Mouse (Mus musculus): ENCODE results near the gene 2010111I01Rik.
"Not testable (repeated sequence)": the region's sequence is repeated elsewhere in the genome, so short reads cannot be mapped to it uniquely, and the experiment has no call there.

Gene 2010111I01Rik

DNA sequence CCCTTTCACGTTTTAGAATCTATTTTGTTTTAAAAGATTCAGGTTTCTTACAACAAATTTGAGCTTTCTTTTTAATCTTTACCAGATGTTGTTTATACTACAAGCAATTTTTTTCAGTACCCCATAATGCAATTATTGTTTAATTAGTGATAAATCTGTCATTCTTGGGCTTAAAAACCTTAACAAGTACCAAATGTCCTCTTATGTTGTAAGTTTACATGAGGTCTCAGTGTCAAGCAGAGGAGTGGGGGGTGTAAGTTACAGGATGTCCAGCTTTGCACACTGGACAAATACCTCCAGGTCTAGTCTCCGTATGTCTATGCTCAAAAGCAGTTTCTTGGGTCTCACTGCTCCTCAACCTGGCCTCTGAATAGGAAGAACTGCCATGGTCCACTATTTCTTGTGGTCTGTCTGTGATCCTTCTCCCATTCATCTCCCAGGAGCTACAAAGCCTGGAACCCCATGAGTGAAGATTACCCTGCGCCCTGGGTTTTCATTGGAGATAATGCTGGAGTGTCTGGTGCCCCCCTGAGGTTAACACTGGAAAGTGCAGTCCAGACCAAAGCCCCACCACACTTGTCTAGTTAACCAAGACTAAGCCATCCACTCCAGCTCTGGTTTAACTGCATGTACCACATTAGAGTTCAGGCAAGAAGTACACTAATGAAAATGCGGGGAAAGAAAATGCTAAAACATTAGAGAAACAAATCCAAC is 370.9 kb downstream of the 2010111I01Rik start:
- no peak for DNase-seq (ENCODE audit: extremely low read depth, low read depth)

DNA sequence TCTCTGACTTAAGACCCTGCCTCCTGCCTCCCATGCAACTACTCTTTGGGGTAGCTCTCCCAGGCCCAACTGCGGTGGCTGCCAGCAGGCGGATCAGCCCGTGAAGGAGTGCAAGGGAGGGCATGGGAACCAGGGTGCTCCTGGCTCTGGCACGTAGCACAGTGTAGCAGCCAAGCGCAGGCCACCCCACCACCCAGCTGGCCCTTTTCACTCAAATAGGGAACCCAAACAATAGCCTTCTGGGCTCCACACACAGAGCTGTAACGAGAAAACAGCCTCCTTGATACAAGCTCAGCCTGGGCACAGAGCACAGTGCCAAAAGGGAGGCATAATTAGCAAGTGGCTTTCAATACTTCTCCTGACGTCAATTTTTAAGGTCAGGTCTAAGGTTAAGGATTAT is 371.6 kb downstream of the 2010111I01Rik start:
- no peak for DNase-seq (ENCODE audit: extremely low read depth, low read depth)

DNA sequence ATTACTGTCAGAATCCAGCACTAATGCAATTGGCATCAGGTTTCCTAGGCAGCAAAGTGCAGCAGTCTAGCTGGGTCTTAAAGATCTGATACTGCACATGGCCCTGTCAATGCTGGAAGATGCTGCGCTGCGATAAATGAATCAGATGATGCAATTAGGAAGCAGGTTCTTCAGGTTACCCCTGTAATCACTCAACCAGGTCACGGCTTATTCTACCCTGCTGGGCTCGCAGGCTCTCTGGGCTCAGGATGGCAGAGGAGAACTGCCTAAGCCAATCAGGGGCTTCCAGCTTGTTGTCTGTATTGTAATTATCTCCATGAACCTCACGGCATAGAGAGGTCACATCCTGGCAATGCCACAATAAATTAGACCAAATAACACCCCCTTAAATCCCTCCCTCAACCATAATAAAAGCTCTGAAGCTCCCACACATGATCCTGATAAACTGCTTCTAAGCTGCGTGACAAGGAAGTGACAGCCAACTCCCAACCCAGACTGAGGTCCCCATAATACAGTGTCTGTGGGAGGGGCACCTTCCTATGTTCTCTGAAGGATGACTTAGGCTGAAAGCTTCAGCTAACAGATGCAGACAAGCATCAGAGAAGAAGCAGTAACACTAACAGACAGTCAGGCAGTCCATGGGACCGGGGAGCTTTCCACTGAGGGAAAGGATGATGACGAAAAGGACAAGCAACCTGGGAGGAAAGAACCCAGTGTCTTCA is 372.7 kb downstream of the 2010111I01Rik start:
- DNase-seq (ENCODE audit: extremely low read depth, low read depth): no peak

DNA sequence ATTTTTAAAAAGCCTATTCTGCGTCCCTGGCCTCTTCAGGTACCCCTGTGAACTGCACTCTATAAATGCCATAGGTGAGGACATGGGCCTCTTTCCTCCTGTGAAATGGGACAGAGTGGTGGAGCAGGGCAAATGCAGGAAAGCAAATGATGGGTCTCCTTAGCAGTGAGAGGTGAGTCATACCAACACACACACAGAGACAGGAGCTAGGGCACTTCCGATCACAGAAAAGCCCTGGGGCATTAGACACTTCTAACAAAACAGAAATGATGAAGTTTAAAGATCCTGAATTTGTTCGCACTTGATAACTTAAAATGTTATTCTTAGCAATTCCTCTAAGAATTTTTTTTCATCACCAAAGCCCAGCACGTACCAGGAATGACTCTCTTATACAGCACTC is 375.3 kb downstream of the 2010111I01Rik start:
- no peak for DNase-seq (ENCODE audit: extremely low read depth, low read depth)

DNA sequence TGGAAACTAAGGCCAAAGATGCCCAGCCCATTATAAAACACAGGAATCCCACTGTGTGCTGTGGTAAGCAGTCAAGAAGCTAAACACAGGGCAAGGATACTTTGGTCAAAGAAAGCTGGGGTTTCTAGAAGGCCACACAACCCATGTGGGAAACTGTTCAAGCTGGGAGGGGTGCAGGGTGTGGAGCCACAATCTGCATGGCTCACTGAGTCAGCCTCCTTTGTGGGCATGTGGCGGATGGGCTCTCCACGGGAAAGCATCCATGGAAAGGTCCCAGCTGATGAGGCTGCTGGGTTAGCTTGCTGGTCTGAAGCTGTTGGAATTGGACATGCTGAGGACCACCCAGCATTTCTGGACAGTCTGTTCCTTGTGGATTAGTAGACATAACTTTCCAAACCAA is 378.1 kb downstream of the 2010111I01Rik start:
- DNase-seq (ENCODE audit: extremely low read depth, low read depth): no peak

DNA sequence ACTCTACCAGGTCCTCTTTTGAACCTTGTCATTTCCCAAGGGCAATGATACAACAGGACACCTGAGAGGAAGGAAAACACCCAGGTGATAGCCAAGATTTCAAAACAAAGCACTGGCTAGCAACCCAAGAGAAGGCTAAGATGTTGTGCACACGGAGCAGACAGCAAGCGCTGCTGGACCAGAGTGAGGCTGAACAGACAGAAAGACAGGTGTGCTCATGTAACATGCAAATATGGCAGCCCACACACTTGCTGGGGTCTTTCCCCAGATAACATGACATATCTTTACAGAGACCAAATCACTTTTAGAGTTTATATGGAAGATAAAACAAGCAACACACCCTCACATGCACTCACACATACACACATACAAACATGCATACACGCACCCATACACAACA is 379.8 kb downstream of the 2010111I01Rik start:
- no peak for DNase-seq (ENCODE audit: extremely low read depth, low read depth)

DNA sequence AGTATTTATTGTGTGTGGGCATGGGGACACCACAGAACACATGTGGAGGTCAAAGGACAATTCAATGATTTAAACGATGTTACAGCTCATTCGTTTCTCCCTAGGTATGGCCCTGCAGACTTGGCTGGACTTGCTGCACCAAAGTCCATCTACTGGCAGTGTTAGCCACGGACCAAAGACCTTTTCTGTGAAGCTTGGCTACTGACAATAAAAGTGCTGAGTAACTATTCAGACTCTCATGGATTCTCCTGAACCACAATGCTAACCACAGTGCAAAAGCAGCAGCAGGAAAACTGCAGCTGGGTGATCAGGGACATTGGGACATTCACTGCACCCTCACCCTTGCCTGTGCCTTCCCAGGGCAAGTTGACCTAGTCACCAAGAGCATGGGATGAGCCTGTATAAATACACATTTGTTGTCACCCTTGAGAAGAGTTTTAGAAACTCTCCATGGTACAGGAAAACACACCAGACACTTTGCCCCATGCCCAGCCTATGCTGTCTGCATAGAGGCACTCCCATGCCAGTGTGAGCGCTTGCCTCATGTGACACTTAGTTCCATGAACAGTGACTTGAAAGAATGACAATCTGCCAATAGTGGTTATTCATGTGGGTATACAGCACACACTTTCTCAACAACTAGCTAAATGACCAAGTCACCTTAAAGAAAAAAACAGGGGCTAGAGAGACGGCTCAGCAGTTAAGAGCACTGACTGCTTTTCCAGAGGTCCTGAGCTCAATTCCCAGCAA is 381.0 kb downstream of the 2010111I01Rik start:
- DNase-seq (ENCODE audit: extremely low read depth, low read depth): no peak

DNA sequence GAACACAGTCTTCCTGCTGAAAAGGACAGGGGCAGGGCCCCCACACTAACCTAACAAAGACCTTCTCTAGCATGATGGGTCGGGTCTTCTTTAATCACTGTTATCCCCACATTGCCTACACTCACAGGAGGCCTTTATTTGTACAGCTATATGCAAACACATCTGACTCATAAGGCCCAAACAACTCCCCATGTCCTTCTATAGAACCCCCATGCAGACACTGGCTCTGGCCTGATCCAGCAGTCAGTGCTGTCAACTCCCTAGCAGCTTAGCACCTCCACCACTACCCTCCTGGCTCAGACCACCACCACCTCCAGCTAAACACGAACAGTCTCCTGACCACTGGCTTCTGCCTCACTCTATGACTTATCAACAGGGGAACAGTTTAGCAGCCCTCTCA is 382.9 kb downstream of the 2010111I01Rik start:
- no peak for DNase-seq (ENCODE audit: extremely low read depth, low read depth)

DNA sequence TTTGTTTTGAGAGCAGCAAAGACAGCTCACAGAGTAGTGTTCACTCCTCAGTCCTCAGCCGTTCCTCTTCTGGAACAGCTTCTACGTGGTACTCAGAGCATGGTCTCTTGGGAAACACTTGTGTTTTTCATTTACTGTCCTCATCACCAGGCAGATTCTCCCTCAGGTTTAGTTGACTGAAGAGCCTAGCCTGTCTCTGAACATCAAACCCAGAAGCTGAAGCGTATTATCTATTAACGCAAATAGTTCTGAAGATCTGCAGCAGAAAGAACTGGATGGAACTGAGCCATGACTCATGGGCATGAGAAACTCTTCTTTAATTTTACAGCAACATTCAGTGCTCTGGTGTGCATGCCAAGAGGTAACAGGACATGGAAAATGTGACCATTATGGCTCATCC is 385.4 kb downstream of the 2010111I01Rik start:
- no peak for DNase-seq (ENCODE audit: extremely low read depth, low read depth)

DNA sequence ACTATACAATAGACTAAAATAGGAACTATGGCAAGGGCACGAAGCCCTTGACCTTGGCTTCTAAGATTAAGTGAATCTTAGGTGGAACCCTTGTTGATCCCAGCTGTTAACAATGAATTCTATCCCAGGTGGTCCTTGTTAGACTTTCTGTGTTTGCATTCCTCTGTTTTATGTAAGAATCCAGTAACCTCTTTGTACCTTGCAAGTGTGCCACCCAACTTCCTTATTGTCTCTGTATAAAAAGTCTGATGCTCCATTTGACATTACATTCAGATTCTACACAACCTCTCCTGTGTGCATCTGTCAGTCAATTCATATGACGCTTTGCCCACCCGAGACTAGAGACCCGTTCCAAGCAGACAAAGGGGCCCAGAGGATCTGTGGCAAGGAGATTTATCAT is 388.6 kb downstream of the 2010111I01Rik start:
- not testable (repeated sequence) for DNase-seq (ENCODE audit: extremely low read depth, low read depth)

DNA sequence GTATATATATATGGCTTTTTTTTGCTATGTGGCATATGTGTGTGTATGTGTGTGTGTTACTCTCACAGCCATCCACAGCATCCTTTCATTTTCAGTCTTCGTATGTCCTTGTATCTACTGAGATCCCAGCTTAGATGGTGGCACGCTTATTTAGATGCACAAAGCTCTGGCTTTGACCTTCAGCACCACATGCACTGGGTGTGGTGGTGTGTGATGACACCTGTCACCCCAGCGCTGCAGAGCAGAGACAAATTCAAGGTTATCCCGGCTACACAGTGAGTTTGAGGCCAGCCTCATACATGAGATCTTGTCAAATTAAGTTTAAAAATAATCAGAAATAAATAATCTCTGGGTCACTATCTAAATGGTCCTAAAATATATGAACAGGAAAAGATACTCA is 391.4 kb downstream of the 2010111I01Rik start:
- no peak for DNase-seq (ENCODE audit: extremely low read depth, low read depth)

DNA sequence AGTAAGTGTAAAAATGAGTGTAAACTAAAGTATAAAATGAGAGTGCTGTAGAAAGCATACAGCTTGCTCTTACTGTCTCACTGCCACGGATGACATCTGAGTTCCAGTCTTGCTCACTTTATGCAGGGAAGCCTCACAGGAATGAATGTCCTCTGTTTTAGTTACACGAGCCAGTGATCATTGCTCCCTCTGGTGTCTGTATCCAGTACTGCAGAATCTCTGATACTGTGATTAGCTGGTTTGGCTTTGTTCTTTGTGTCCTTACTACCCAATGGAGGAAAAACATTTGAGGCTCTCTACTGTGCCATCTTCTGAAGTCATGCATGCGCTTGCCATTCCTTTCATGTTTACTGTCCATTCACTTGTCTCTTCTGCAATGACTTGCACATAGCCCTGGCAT is 391.9 kb downstream of the 2010111I01Rik start:
- DNase-seq (ENCODE audit: extremely low read depth, low read depth): peak; percentile 39

DNA sequence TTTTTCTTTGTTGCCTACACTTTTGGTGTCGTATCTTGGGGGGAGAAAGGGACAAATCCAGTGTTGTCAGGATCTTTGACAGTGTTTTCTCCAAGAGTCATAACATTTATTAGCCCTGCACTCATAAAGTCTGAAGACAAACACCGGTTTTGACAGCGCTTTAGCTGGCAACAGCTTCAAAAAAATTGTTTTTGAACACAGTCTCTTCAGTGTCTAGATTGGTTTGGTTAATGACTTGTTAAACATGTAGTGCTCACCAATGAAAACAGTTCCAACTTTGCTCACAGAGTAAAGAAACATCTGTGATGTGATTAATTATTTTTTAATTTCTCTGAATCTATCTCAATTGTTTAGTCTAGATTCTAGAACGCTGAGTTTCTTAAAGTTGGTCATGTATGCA is 394.7 kb downstream of the 2010111I01Rik start:
- no peak for DNase-seq (ENCODE audit: extremely low read depth, low read depth)

DNA sequence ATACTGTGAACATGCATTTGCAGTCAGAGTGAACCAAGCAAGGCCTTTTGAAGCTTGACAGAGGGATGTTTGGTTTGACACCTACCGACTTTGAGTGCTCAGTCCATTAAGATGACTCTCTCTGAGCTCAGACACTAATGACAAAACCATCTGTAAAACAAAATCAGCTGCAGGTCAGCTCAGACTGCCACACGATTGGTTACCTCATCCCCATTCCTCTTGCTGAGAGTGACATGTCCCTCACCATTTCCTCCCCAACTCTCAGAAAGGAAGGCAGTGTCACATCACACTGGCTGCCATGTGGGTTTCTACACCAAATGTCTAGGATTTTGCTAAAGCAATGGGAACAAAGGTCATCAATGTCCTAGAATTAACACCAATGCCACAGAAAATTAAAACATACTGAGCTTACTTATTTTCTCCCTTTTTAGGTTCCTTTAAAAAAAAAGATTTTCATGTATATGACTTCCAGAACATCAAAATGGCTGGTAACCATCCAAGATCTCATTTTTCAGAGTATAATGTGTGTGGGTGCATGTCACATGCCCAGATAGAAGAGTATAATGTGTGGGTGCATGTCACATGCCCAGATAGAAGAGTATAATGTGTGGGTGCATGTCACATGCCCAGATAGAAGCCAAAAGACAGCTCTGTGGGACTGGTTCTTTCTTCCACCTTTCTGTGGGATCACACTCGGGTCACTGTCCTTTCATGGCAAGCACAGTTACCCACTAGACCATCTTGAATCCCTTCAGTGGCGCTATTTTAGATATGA is 395.6 kb downstream of the 2010111I01Rik start:
- no peak for DNase-seq (ENCODE audit: extremely low read depth, low read depth)

DNA sequence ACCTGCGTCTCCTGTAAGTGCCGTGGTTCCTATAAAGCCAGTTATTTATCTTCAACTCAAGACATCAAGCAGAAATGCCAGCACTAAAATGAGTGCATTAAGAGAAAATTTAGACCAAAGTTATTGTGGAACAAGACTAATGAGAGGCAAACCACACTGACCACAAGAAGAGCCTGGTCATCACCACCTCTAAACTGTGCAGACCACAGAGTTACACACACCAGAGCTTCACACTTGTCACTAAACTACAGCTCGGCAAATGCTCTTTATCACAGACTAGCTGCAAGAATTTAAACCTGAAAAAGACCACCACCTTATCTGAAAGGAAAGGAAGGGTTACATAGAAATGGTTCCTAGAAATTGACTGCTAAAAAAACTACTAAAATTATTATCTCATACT is 397.1 kb downstream of the 2010111I01Rik start:
- DNase-seq (ENCODE audit: extremely low read depth, low read depth): peak; percentile 40

DNA sequence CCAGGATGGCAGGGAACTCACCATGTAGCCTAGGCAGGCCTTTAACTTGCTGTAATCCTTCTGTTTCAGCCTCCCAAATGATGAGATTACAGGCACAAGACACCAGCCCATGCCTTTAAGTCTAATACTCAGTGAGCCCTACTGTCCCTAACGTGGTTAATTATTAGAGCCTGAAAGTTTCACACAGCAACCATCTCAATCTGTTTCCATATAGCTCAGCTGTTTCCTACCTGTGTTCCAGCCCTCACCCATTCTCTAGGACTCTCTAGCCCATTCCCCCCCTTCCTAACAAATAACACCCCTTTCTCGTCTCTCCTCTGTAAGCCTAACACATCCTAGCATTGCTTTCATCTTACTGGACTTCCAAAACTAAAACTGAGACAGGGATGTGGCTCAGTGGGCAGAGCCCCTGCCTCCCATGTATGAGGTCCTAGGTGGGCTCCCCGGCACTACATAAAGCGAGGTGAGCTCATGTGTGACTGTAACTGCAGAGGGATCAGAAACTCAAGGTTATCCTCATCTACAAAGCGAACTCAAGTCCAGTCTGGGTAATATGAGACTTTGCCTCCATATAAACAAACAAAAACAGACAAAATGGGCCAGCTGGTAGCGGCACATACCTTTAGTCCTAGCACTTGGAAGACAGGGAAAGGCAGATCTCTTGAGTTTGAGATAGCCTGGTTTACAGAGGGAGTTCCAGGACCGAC is 408.9 kb downstream of the 2010111I01Rik start:
- no peak for DNase-seq (ENCODE audit: extremely low read depth, low read depth)

Data from MEL-GATA-1-ER (cell line).